Mouse (Mus musculus) G1E (cell line): ENCODE data around the gene Gpr3.

ENCODE experiments used
- CTCF ChIP-seq: IDR thresholded peaks from 2 replicates; pipeline ENCODE4 v1.5.1; 2012; ENCODE audit warnings: low read depth, low read length, inconsistent platforms, mixed read lengths
- GATA1 ChIP-seq: IDR thresholded peaks from 2 replicates; pipeline ENCODE4 v1.6.1; 2012; ENCODE audit warnings: borderline replicate concordance, low read length, inconsistent platforms, mixed read lengths
- GATA2 ChIP-seq: IDR thresholded peaks from 2 replicates; pipeline ENCODE4 v1.6.1; 2012; ENCODE audit warnings: low read depth, low read length, inconsistent platforms, borderline replicate concordance
- POLR2AphosphoS5 ChIP-seq: IDR thresholded peaks from 2 replicates; pipeline ENCODE4 v1.6.1; 2012; ENCODE audit warnings: low read depth, low read length, inconsistent platforms; ENCODE audit not compliant: insufficient replicate concordance
- TAL1 ChIP-seq: conservative IDR thresholded peaks from 2 replicates; pipeline ENCODE4 v1.6.1; 2012; ENCODE audit warnings: low read depth, low read length, inconsistent platforms, mixed read lengths

DNA sequence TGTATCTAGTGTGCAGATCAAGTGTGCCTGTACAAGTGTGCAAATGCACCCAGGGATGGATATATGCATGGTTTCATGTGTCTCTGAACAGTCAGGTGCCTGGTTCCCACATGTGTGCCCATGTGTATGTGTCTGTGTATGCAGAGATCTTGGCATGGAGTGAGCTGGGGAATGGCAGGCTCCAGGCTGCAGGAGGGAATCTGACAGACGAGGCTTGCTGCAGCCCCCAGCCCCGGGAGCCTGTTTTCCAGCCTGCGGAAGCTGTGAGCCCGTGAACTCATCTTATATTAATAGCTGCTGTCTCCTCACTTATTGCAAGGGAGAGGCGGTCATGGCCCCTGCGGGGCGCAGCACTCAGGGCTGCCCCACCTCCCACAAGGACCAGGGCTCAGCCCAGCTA lies 8.0 kb downstream of the Gpr3 start:
- TF ChIP-seq CTCF (no peak), TAL1 (no peak), GATA1 (no peak), POLR2AphosphoS5 (no peak), GATA2 (no peak)
